Mouse (Mus musculus) midbrain, embryonic 14.5 days (tissue): Measurements from ENCODE around the gene Khdrbs2. TPM values are rescaled to one million over a fixed set of nuclear protein-coding genes. Genes with fewer than 3 reads are reported as not detected.
A peak's percentile ranks its signal among the peaks of the same experiment; 100 is the strongest.
"Not testable (repeated sequence)": the region's sequence is repeated elsewhere in the genome, so short reads cannot be mapped to it uniquely, and the experiment has no call there.

ENCODE experiments used
- ATAC-seq: fragments of 200-750 bp; cut with Nextera tagmentation; 2 replicates; pipeline ENCODE4 v1.8.0; 2017; ENCODE audit warnings: moderate number of reproducible peaks, moderate library complexity; ENCODE audit not compliant: low FRiP score, low TSS enrichment
- DNase-seq: peaks from one replicate; pipeline ENCODE4 v3.0.0-alpha.2; 2015
- H3K27ac ChIP-seq: fragments of 300-500 bp; sonication (generic); replicated peaks from 2 replicates; pipeline ENCODE4 v1.5.1; 2014; ENCODE audit warnings: mild to moderate bottlenecking, low read depth, low read length, moderate library complexity
- H3K27me3 ChIP-seq: fragments of 300-500 bp; sonication (generic); 2 replicates; pipeline ENCODE4 v1.6.1; 2014; ENCODE audit warnings: low read length, control low read depth, mixed read lengths; ENCODE audit not compliant: control insufficient read depth, insufficient read depth
- H3K36me3 ChIP-seq: fragments of 300-500 bp; sonication (generic); 2 replicates; pipeline ENCODE4 v1.6.1; 2014; ENCODE audit warnings: low read length, control low read depth; ENCODE audit not compliant: control insufficient read depth, insufficient read depth
- H3K4me1 ChIP-seq: fragments of 300-500 bp; sonication (generic); 2 replicates; pipeline ENCODE4 v1.6.1; 2014; ENCODE audit warnings: mild to moderate bottlenecking, antibody characterized with exemption, low read length, control low read depth; ENCODE audit not compliant: control insufficient read depth, insufficient read depth
- H3K4me2 ChIP-seq: fragments of 300-500 bp; sonication (generic); 2 replicates; pipeline ENCODE4 v1.6.1; 2014; ENCODE audit warnings: mild to moderate bottlenecking, low read length, moderate library complexity
- H3K4me3 ChIP-seq: fragments of 300-500 bp; sonication (generic); replicated peaks from 2 replicates; pipeline ENCODE4 v1.5.1; 2014; ENCODE audit warnings: low read depth, low read length
- H3K9ac ChIP-seq: fragments of 300-500 bp; sonication (generic); replicated peaks from 2 replicates; pipeline ENCODE4 v1.6.1; 2014; ENCODE audit warnings: mild to moderate bottlenecking, low read length, moderate library complexity
- H3K9me3 ChIP-seq: fragments of 300-500 bp; sonication (generic); 2 replicates; pipeline ENCODE4 v1.6.1; 2016; ENCODE audit warnings: low read length, control low read depth, mixed read lengths; ENCODE audit not compliant: control insufficient read depth
- WGBS: fragments of 180-500 bp; shearing (Covaris S2); extraction: QIAGEN DNeasy Blood & Tissue Kit; methylation state at CpG from one replicate; pipeline ENCODE4 v1.1.7; 2014; 5-methylcytosine and 5-hydroxymethylcytosine counted together
- polyA plus RNA-seq: library from polyadenylated mRNA; unstranded; fragments of >200 nt; fragmentation: Nextera tagmentation; extraction: Ambion mirVana; gene quantifications from 2 replicates; pipeline ENCODE4 v1.2.1, GENCODE M21; 2014

Gene Khdrbs2
- polyA plus RNA-seq, 1 experiment from 2014 or later, result 70.0 TPM

DNA sequence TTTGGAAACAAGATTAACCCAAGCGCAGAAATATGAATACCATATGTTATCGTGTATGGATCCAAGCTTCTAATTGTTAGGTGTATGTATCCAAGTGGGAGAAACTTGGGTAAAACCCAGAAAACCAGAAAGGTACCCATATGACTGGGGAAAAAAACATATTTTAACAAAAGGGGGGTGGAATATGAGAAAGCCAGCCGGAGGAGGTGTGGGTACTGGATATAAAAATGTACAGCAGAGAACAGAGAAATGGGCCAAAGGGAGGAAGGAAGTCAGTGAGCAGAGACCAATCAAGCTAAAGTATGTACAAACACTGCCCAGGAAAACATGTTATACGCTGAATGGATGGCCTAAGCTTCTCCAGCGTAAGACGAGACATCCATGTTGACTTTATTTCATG is 330.9 kb downstream of the Khdrbs2 start:
- Histone ChIP-seq H3K27ac (no peak overlapping the region), H3K4me1 (no peaks in the 10 kb centered on the region)
- WGBS, result 95% methylated on average over 6 of the region's 6 CpGs

GRCm38 (mm10) chr1:32547194-32547593 is 374.7 kb downstream of the Khdrbs2 start, which contains the start of gene Gm5415:
TSS of gene Gm5415 (minus strand) at chr1:32547294.
- H3K9me3 ChIP-seq, H3K4me1 ChIP-seq, H3K27ac ChIP-seq, H3K4me2 ChIP-seq, ATAC-seq, H3K9ac ChIP-seq, H3K36me3 ChIP-seq, H3K4me3 ChIP-seq, H3K27me3 ChIP-seq, DNase-seq: not testable (repeated sequence)
- 75% methylated on average over 2 of the region's 7 CpGs for WGBS

More for the DNA sequence above, 330.9 kb downstream of the Khdrbs2 start:
- H3K36me3 ChIP-seq, result no peaks in the 10 kb centered on the region
- H3K27me3 ChIP-seq, result no peaks in the 10 kb centered on the region
- H3K4me2 ChIP-seq, result no peak overlapping the region
- DNase-seq (no peak), ATAC-seq (no peak)
- no peak overlapping the region for H3K4me3 ChIP-seq
- no peak overlapping the region for H3K9ac ChIP-seq
- H3K9me3 ChIP-seq, result no peaks in the 10 kb centered on the region

DNA sequence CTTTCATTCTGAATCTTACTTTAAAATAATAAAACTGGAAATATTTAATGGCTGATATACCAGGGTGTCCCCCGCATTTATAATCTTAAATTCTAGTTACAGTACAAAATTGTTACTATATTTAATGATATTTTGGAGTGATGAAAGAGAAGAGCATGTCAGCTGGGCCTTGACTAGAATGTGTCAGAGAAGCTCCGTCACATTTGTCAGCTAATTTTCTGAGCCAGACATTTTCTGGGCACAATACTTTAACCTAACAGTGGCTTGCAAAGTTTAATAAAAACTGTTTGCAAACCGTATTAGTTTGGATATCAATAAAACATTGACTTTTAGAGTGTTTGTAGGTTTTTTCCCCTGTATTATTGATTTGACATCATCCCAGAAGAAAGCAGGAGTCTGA is 380.9 kb downstream of the Khdrbs2 start:
- Histone ChIP-seq H3K36me3 (no peaks in the 10 kb centered on the region), H3K9ac (no peak overlapping the region), H3K9me3 (no peaks in the 10 kb centered on the region), H3K4me2 (no peak overlapping the region), H3K27ac (no peak overlapping the region), H3K4me1 (no peaks in the 10 kb centered on the region), H3K4me3 (no peak overlapping the region), H3K27me3 (no peaks in the 10 kb centered on the region)
- no peak for ATAC-seq
- no peak for DNase-seq
- WGBS, result 84% methylated on average over 3 of the region's 3 CpGs

- peak; percentile 63 for DNase-seq
These were observed 381.4 kb downstream of the Khdrbs2 start for GRCm38 (mm10) chr1:32553925-32554324.

GRCm38 (mm10) chr1:32568901-32569300 is 396.4 kb downstream of the Khdrbs2 start:
- Histone ChIP-seq H3K36me3 (no peaks in the 10 kb centered on the region), H3K9ac (no peak overlapping the region), H3K4me2 (no peak overlapping the region), H3K27ac (no peak overlapping the region), H3K27me3 (no peaks in the 10 kb centered on the region), H3K4me3 (no peak overlapping the region), H3K9me3 (no peaks in the 10 kb centered on the region), H3K4me1 (no peaks in the 10 kb centered on the region)
- 97% methylated on average over 2 of the region's 2 CpGs for WGBS
- ATAC-seq, result no peak
- DNase-seq, result no peak

More at GRCm38 (mm10) chr1:32553925-32554324, 381.4 kb downstream of the Khdrbs2 start:
- Histone ChIP-seq H3K27me3 (no peaks in the 10 kb centered on the region), H3K4me1 (no peaks in the 10 kb centered on the region), H3K27ac (no peak overlapping the region), H3K4me3 (no peak overlapping the region), H3K9me3 (no peaks in the 10 kb centered on the region), H3K36me3 (no peaks in the 10 kb centered on the region), H3K4me2 (no peak overlapping the region), H3K9ac (no peak overlapping the region)
- 53% methylated on average over 4 of the region's 4 CpGs for WGBS
- ATAC-seq, result no peak

GRCm38 (mm10) chr1:32626060-32626459 is 453.5 kb downstream of the Khdrbs2 start:
- WGBS, result 50% methylated on average over 1 of the region's 1 CpGs
- DNase-seq, result no peak
- H3K9ac ChIP-seq, result no peak overlapping the region

GRCm38 (mm10) chr1:32632415-32633354 is 460.2 kb downstream of the Khdrbs2 start:
- WGBS, result 82% methylated on average over 5 of the region's 5 CpGs
- Histone ChIP-seq H3K4me3 (no peak overlapping the region), H3K36me3 (no peaks in the 10 kb centered on the region), H3K9me3 (0 out of 2 replicates have a peak, but pooled peaks cover 3% of the 10 kb centered on the region), H3K27ac (no peak overlapping the region), H3K27me3 (no peaks in the 10 kb centered on the region), H3K9ac (no peak overlapping the region), H3K4me2 (no peak overlapping the region), H3K4me1 (no peaks in the 10 kb centered on the region)
- DNase-seq (peak; percentile 14), ATAC-seq (no peak)

More at GRCm38 (mm10) chr1:32626060-32626459, 453.5 kb downstream of the Khdrbs2 start:
- H3K4me3 ChIP-seq, result no peak overlapping the region
- H3K4me1 ChIP-seq, result no peaks in the 10 kb centered on the region
- 0 out of 2 replicates have a peak, but pooled peaks cover 3% of the 10 kb centered on the region for H3K9me3 ChIP-seq
- no peak for ATAC-seq
- H3K27me3 ChIP-seq, result no peaks in the 10 kb centered on the region
- no peak overlapping the region for H3K27ac ChIP-seq
- H3K36me3 ChIP-seq, result no peaks in the 10 kb centered on the region
- no peak overlapping the region for H3K4me2 ChIP-seq

DNA sequence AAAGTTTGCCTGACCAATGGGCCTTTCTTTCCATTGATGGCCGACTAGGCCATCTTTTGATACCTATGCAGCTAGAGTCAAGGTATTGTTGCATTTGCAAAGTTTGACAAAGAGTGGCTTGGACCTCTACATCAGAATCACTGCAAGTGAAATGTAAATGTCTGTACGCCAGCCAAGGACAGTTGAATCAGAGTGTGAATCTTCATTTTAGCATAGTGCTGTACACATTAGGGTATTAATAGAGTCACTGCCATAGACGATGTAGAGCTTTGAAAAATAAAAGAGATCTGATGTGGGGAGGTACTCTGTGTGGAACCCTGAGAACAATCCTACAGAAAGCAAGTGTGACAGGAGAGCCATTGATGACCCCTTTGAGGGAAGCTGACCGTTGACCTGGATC is 460.9 kb downstream of the Khdrbs2 start:
- no peak overlapping the region for H3K4me3 ChIP-seq
- H3K36me3 ChIP-seq, result no peaks in the 10 kb centered on the region
- 89% methylated on average over 4 of the region's 4 CpGs for WGBS
- H3K27ac ChIP-seq, result no peak overlapping the region
- H3K4me2 ChIP-seq, result no peak overlapping the region
- H3K9ac ChIP-seq, result no peak overlapping the region
- ATAC-seq (no peak), DNase-seq (no peak)
- 0 out of 2 replicates have a peak, but pooled peaks cover 3% of the 10 kb centered on the region for H3K9me3 ChIP-seq
- H3K27me3 ChIP-seq, result no peaks in the 10 kb centered on the region
- no peaks in the 10 kb centered on the region for H3K4me1 ChIP-seq

- no peak overlapping the region for H3K27ac ChIP-seq
- ATAC-seq, result no peak
- no peaks in the 10 kb centered on the region for H3K36me3 ChIP-seq
- no peak for DNase-seq
- no peaks in the 10 kb centered on the region for H3K4me1 ChIP-seq
- no peak overlapping the region for H3K4me2 ChIP-seq
- no peak overlapping the region for H3K9ac ChIP-seq
- WGBS, result 90% methylated on average over 5 of the region's 5 CpGs
- H3K4me3 ChIP-seq, result no peak overlapping the region
- no peaks in the 10 kb centered on the region for H3K27me3 ChIP-seq
- no peaks in the 10 kb centered on the region for H3K9me3 ChIP-seq
These were observed 466.6 kb downstream of the Khdrbs2 start for GRCm38 (mm10) chr1:32639118-32639517.
